Mouse (Mus musculus): ENCODE measurements at regions not wholly inside any gene's neighbourhood (a gene's known extent, or its start where the extent isn't known, plus 50 kb on each side); places are given as distances from the start of the nearest gene placed in this dataset.
A peak's percentile ranks its signal among the peaks of the same experiment; 100 is the strongest.

DNA sequence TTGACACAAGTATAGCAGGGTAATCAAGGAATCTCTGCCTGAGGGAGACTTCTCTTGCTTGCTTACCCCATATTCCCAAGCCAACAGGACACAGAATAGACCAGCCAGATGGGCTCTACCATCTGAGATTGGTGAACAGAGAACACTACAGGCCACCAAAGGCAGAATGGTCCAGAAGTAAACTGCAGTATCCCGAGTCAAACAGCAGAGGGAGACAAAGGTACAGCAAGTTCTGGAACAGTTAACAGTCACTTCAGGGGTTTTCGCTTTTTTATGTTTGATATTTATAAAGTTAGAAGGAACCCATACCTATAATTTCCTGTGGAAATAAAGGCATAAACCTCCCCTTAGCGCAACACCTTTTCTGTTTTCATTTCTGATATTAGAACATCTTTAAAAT, 325.5 kb upstream of the 9130204L05Rik start:
- DNase-seq (ENCODE audit: low spot score in 2 of 2): peak in 1 of 2 experiments; percentile 5

All from adrenal gland, adult 18-20 months (tissue).